Mouse (Mus musculus): ENCODE results near the gene Dip2a.

DNA sequence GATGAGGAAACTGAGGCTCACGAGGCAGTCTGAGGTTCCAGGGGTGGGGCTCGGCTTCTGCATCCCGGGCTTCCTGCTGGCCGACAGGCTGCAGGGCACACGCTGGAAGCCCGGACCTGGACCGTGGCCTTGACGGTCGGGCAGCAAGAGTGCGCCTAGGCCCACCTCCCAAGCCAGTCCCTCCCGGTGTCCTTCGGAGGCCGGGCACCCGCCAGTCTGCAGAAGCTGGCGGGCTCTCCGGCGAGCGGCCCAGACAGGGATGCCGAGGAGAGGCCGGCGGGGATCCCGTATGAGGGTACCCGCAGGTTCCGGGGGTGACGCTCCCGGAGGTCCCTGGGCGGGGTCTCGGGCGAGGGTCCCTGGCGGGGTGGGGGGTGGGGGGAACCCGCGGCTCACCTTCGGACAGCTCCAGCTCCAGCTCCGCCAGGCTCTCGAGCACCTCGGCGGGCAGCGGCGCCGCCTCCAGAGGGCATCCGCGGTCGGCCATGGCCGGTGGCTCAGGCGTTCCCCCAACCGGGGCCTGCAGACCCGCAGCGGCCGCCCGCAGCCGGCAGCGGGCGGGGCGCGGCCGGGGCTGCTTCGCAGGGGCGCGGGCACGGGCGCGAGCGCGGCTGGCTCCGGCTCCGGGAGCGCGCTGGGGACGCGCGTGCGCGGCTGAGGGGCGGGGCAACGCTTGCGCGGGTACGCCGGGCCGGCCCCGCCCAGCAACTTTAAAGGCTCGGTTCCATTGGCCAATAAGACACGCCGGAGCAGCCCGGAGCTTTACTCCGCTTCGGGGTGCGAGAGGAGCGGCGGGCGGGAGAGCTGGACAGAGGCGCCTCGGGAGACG is at the start of gene Dip2a:
- TF ChIP-seq CTCF (IDR thresholded peaks at IDR 0.05; ENCODE audit: borderline replicate concordance, extremely low read depth, insufficient read depth, insufficient read length): no peak
- peak; percentile 79 for TF ChIP-seq POLR2A (IDR thresholded peaks at IDR 0.05; ENCODE audit: borderline replicate concordance, extremely low read depth, insufficient read depth, insufficient read length, poor library complexity, severe bottlenecking)

Measured in brain, embryonic 14.5 days (tissue).